Mouse (Mus musculus) hindbrain, embryonic 16.5 days (tissue): ENCODE measurements at regions not wholly inside any gene's neighbourhood (a gene's known extent, or its start where the extent isn't known, plus 50 kb on each side); places are given as distances from the start of the nearest gene placed in this dataset.

Experiments used
- ATAC-seq: fragments of 200-750 bp; cut with Nextera tagmentation; 2 replicates; pipeline ENCODE4 v1.8.0; 2017; ENCODE audit warnings: moderate TSS enrichment, moderate library complexity
- H3K27ac ChIP-seq: fragments of 300-500 bp; sonication (generic); 2 replicates; pipeline ENCODE4 v1.5.1; 2014; ENCODE audit warnings: low read depth, mild to moderate bottlenecking, control low read depth, low read length, moderate library complexity
- H3K27me3 ChIP-seq: fragments of 300-500 bp; sonication (generic); replicated peaks from 2 replicates; pipeline ENCODE4 v1.6.1; 2014; ENCODE audit warnings: low read length; ENCODE audit not compliant: control insufficient read depth, insufficient read depth
- H3K36me3 ChIP-seq: fragments of 300-500 bp; sonication (generic); 2 replicates; pipeline ENCODE4 v1.6.1; 2014; ENCODE audit warnings: mild to moderate bottlenecking, low read length, moderate library complexity, mixed read lengths; ENCODE audit not compliant: control insufficient read depth, insufficient read depth
- H3K4me1 ChIP-seq: fragments of 300-500 bp; sonication (generic); 2 replicates; pipeline ENCODE4 v1.6.1; 2014; ENCODE audit warnings: low read depth, low read length; ENCODE audit not compliant: control insufficient read depth, insufficient read depth
- H3K4me2 ChIP-seq: fragments of 300-500 bp; sonication (generic); 2 replicates; pipeline ENCODE4 v1.6.1; 2014; ENCODE audit warnings: mild to moderate bottlenecking, low read length, control low read depth, moderate library complexity
- H3K4me3 ChIP-seq: fragments of 300-500 bp; sonication (generic); 2 replicates; pipeline ENCODE4 v1.5.1; 2014; ENCODE audit warnings: mild to moderate bottlenecking, low read length, control low read depth, moderate library complexity
- H3K9ac ChIP-seq: fragments of 300-500 bp; sonication (generic); 2 replicates; pipeline ENCODE4 v1.6.1; 2014; ENCODE audit warnings: low read depth, mild to moderate bottlenecking, control low read depth, low read length, moderate library complexity
- H3K9me3 ChIP-seq: fragments of 300-500 bp; sonication (generic); 2 replicates; pipeline ENCODE4 v1.6.1; 2014; ENCODE audit warnings: mild to moderate bottlenecking, low read length, moderate library complexity; ENCODE audit not compliant: control insufficient read depth
- WGBS: fragments of 180-500 bp; shearing (Covaris S2); extraction: QIAGEN DNeasy Blood & Tissue Kit; methylation state at CpG from one replicate; pipeline ENCODE4 v1.1.7; 2014; 5-methylcytosine and 5-hydroxymethylcytosine counted together

GRCm38 (mm10) chr1:150260355-150260754 is 58.9 kb upstream of the Pdc start:
- no peaks in the 10 kb centered on the region for H3K36me3 ChIP-seq
- H3K27ac ChIP-seq = no peak overlapping the region
- no peaks in the 10 kb centered on the region for H3K9me3 ChIP-seq
- WGBS = 79% methylated on average over 1 of the region's 1 CpGs
- H3K9ac ChIP-seq = no peak overlapping the region
- H3K4me1 ChIP-seq = no peaks in the 10 kb centered on the region
- no peak for ATAC-seq
- no peaks in the 10 kb centered on the region for H3K27me3 ChIP-seq
- H3K4me2 ChIP-seq = no peak overlapping the region
- H3K4me3 ChIP-seq = no peak overlapping the region

- no peak overlapping the region for H3K27ac ChIP-seq
- no peak overlapping the region for H3K4me2 ChIP-seq
- H3K27me3 ChIP-seq = no peaks in the 10 kb centered on the region
- no peaks in the 10 kb centered on the region for H3K36me3 ChIP-seq
- no peaks in the 10 kb centered on the region for H3K9me3 ChIP-seq
- H3K4me1 ChIP-seq = no peaks in the 10 kb centered on the region
- no peak overlapping the region for H3K9ac ChIP-seq
- H3K4me3 ChIP-seq = no peak overlapping the region
- ATAC-seq = peak; percentile 70; the same call in 1 of the 2 replicates
- WGBS = 40% methylated on average over 3 of the region's 3 CpGs
Measured at GRCm38 (mm10) chr1:150266502-150266901, 52.7 kb upstream of the Pdc start.

- H3K4me3 ChIP-seq = no peak overlapping the region
- no peak overlapping the region for H3K4me2 ChIP-seq
- no peaks in the 10 kb centered on the region for H3K9me3 ChIP-seq
- no peaks in the 10 kb centered on the region for H3K27me3 ChIP-seq
- ATAC-seq = no peak
- H3K27ac ChIP-seq = no peak overlapping the region
- H3K36me3 ChIP-seq = no peaks in the 10 kb centered on the region
- 85% methylated on average over 3 of the region's 3 CpGs for WGBS
- H3K4me1 ChIP-seq = no peaks in the 10 kb centered on the region
- no peak overlapping the region for H3K9ac ChIP-seq
Measured at GRCm38 (mm10) chr1:150267003-150267402, 52.2 kb upstream of the Pdc start.
